ENCODE assay signal across 7 mouse cellular contexts in genomic region chr11:69919661-69920265, GRCm38 (mm10). TPM values are rescaled to one million over a fixed set of nuclear protein-coding genes. Genes with fewer than 3 reads are reported as not detected.
DNase-seq lines count a peak whose midpoint lies in the region; ATAC-seq and TF ChIP-seq lines count a peak whose summit lies in the region.

No protein-coding gene starts in this region.

- no peak for TF ChIP-seq POLR2A in bone marrow, adult 2 months (IDR thresholded peaks at IDR 0.05; ENCODE audit: borderline replicate concordance, control insufficient read depth, low read depth, low read length)

- peaks cover 55% of the 10 kb centered on the region for H3K79me2 ChIP-seq in macrophage (ENCODE audit: inconsistent target)

- H3K27me3 ChIP-seq in G1E (ENCODE audit: insufficient read depth, low read length) = no peaks in the 10 kb centered on the region

- WGBS in bone marrow, adult 2 months = under 1% methylated on average over 17 of the region's 17 CpGs
- WGBS in macrophage (ENCODE audit: missing documents) = 1% methylated on average over 17 of the region's 17 CpGs

- H3K4me3 ChIP-seq in G1E (ENCODE audit: low read depth, low read length) (peak overlapping the region; percentile 96), macrophage (ENCODE audit: inconsistent target) (peak overlapping the region; percentile 86)
- H3K4me3 ChIP-seq in bone marrow, adult 2 months (replicated peaks; ENCODE audit: control insufficient read depth, low read depth, low read length) = peak overlapping the region; percentile 86

- H3K4me1 ChIP-seq in G1E (ENCODE audit: insufficient read depth, low read depth, low read length) = peaks cover 61% of the 10 kb centered on the region
- H3K4me1 ChIP-seq in bone marrow, adult 2 months (ENCODE audit: control insufficient read depth, insufficient read depth, low read length) = no peaks in the 10 kb centered on the region; the same call in 1 of the 2 replicates

- peak overlapping the region; percentile 95 for H3K27ac ChIP-seq in bone marrow, adult 2 months (ENCODE audit: control insufficient read depth, insufficient read depth, low read depth, low read length, poor library complexity)
- peak overlapping the region; percentile 77 for H3K27ac ChIP-seq in macrophage

- no peak for TF ChIP-seq CTCF in G1E (IDR thresholded peaks at IDR 0.05; ENCODE audit: low read depth, low read length)
- no peak for TF ChIP-seq CTCF in bone marrow, adult 2 months (IDR thresholded peaks at IDR 0.05; ENCODE audit: control insufficient read depth, insufficient read depth, low read length)

- no peak; the same call in 1 of the 2 replicates for ATAC-seq in G1E (ENCODE audit: extremely low read depth, insufficient number of reproducible peaks, low FRiP score, poor library complexity, severe bottlenecking)

- peaks cover 57% of the 10 kb centered on the region for H3K36me3 ChIP-seq in G1E (replicated peaks)
- H3K36me3 ChIP-seq in macrophage (ENCODE audit: inconsistent target) = peaks cover 33% of the 10 kb centered on the region

- intact Hi-C loops in heart, postnatal 14 days (cut with DNase I) = loop anchor here (2.0 to 10.0 kb wide), 3 partner anchors 39 to 815 kb away; partner anchors contain the start of gene Kctd11

- peak; percentile 76 for DNase-seq in G1E (ENCODE audit: low spot score)
- peak; percentile 74 for DNase-seq in fat pad, adult 2 months (ENCODE audit: extremely low read depth, low read depth, low spot score)
- peak; percentile 77 to 85 for DNase-seq in heart, postnatal 14 days
- peak; percentile 64 for DNase-seq in layer of hippocampus, adult 9-11 months
- DNase-seq in right cerebral cortex, postnatal 25 days = peak; percentile 42

- no peaks in the 10 kb centered on the region for H3K9me3 ChIP-seq in G1E (replicated peaks)

RNA-seq across cellular contexts. Expression of gene Eif5a, which starts 2.0 kb away (rescaled TPM):
- total RNA-seq in G1E (2014; fragmentation: Nextera tagmentation) (1,285 and 1,536 TPM in 2 replicates), G1E (2017) (763 and 764 TPM in 2 replicates)
- polyA plus RNA-seq in G1E (2012) (2,879 and 2,909 TPM in 2 replicates), macrophage (2018) (339 to 874 TPM (median 348 TPM) in 3 replicates)
- polyA plus RNA-seq in bone marrow, adult 2 months (2011; ENCODE audit: insufficient read depth, insufficient read length, low replicate concordance, missing spikeins) = 378 and 387 TPM in 2 replicates
- total RNA-seq in heart, postnatal 14 days (2021) = 100 to 1,000 TPM; 434 to 455 TPM
- total RNA-seq in macrophage (2018; cell fraction: chromatin; rRNA removed) = 10 to 100 TPM; 27.9 to 98.6 (median 61.6) TPM
- 100 to 1,000 TPM; 386 to 564 (median 446) TPM for total RNA-seq in macrophage (2018; cell fraction: cytosol; rRNA removed)
- 100 to 1,000 TPM in 23 of 26 experiments, 10 to 100 TPM in 3; 73.8 to 334 (median 159) TPM for total RNA-seq in macrophage (2018; cell fraction: nucleus; rRNA removed)

RNA-seq across cellular contexts. Expression of gene Gps2, which starts 6.1 kb away (rescaled TPM):
- 305 and 344 TPM in 2 replicates for total RNA-seq in G1E (2014; fragmentation: Nextera tagmentation)
- total RNA-seq in G1E (2017) = 44.9 and 45.8 TPM in 2 replicates
- polyA plus RNA-seq in G1E (2012) = 203 and 216 TPM in 2 replicates
- polyA plus RNA-seq in bone marrow, adult 2 months (2011; ENCODE audit: insufficient read depth, insufficient read length, low replicate concordance, missing spikeins) = 120 and 203 TPM in 2 replicates
- 10 to 100 TPM; 28.8 to 30.6 TPM for total RNA-seq in heart, postnatal 14 days (2021)
- total RNA-seq in macrophage (2018; cell fraction: chromatin; rRNA removed) = 100 to 1,000 TPM in 1 of 26 experiments, 10 to 100 TPM in 25; 37.3 to 100 (median 78.4) TPM
- total RNA-seq in macrophage (2018; cell fraction: cytosol; rRNA removed) = 10 to 100 TPM; 24.5 to 46.2 (median 35.1) TPM
- total RNA-seq in macrophage (2018; cell fraction: nucleus; rRNA removed) = 10 to 100 TPM; 28.3 to 99.9 (median 49.1) TPM
- 48.3 to 74.1 TPM (median 49.3 TPM) in 3 replicates for polyA plus RNA-seq in macrophage (2018)

RNA-seq across cellular contexts. Expression of gene Ybx2, which starts 15.8 kb away (rescaled TPM):
- 1.4 and 1.6 TPM in 2 replicates for total RNA-seq in G1E (2014; fragmentation: Nextera tagmentation)
- total RNA-seq in G1E (2017) = 0.23 TPM in 1 of 2 replicates, not detected in the other
- 0.04 TPM in 1 of 2 replicates, not detected in the other for polyA plus RNA-seq in G1E (2012)
- 1.2 and 1.5 TPM in 2 replicates for polyA plus RNA-seq in bone marrow, adult 2 months (2011; ENCODE audit: insufficient read depth, insufficient read length, low replicate concordance, missing spikeins)
- 10 to 100 TPM; 14.4 to 21.8 TPM for total RNA-seq in heart, postnatal 14 days (2021)
- total RNA-seq in macrophage (2018; cell fraction: chromatin; rRNA removed) = not detected
- total RNA-seq in macrophage (2018; cell fraction: cytosol; rRNA removed) = not detected
- not detected for total RNA-seq in macrophage (2018; cell fraction: nucleus; rRNA removed)
- not detected in 3 replicates for polyA plus RNA-seq in macrophage (2018)

RNA-seq across cellular contexts. Expression of gene Neurl4, which starts 18.9 kb away (rescaled TPM):
- total RNA-seq in G1E (2014; fragmentation: Nextera tagmentation) (25.7 and 39.6 TPM in 2 replicates), G1E (2017) (27.2 and 30.2 TPM in 2 replicates)
- polyA plus RNA-seq in G1E (2012) (87.0 and 110 TPM in 2 replicates), macrophage (2018) (14.9 to 19.2 TPM (median 15.6 TPM) in 3 replicates)
- 25.7 and 38.2 TPM in 2 replicates for polyA plus RNA-seq in bone marrow, adult 2 months (2011; ENCODE audit: insufficient read depth, insufficient read length, low replicate concordance, missing spikeins)
- 10 to 100 TPM; 43.5 to 45.8 TPM for total RNA-seq in heart, postnatal 14 days (2021)
- 100 to 1,000 TPM in 8 of 26 experiments, 10 to 100 TPM in 18; 15.8 to 173 (median 76.4) TPM for total RNA-seq in macrophage (2018; cell fraction: chromatin; rRNA removed)
- total RNA-seq in macrophage (2018; cell fraction: cytosol; rRNA removed) = 10 to 100 TPM in 25 of 26 experiments, 1 to 10 TPM in 1; 6.2 to 23.8 (median 16.5) TPM
- total RNA-seq in macrophage (2018; cell fraction: nucleus; rRNA removed) = 10 to 100 TPM; 14.3 to 66.7 (median 40.0) TPM

RNA-seq across cellular contexts. Expression of gene 2810408A11Rik, which starts 19.0 kb away (rescaled TPM):
- total RNA-seq in G1E (2014; fragmentation: Nextera tagmentation) (6.6 and 7.2 TPM in 2 replicates), G1E (2017) (1.7 and 4.4 TPM in 2 replicates)
- polyA plus RNA-seq in G1E (2012) (0.62 and 1.2 TPM in 2 replicates), macrophage (2018) (not detected in 3 replicates)
- polyA plus RNA-seq in bone marrow, adult 2 months (2011; ENCODE audit: insufficient read depth, insufficient read length, low replicate concordance, missing spikeins) = 2.7 and 5.6 TPM in 2 replicates
- 1 to 10 TPM in 1 of 2 experiments, under 1 TPM in 1; 0.95 to 1.1 TPM for total RNA-seq in heart, postnatal 14 days (2021)
- 1 to 10 TPM in 2 of 26 experiments, under 1 TPM in 1, not detected in 23; 0.55 to 1.3 (median 1.2) TPM for total RNA-seq in macrophage (2018; cell fraction: chromatin; rRNA removed)
- under 1 TPM in 8 of 26 experiments, not detected in 18; 0.05 to 0.19 (median 0.11) TPM for total RNA-seq in macrophage (2018; cell fraction: cytosol; rRNA removed)
- 1 to 10 TPM in 1 of 26 experiments, not detected in 25; 1.1 TPM for total RNA-seq in macrophage (2018; cell fraction: nucleus; rRNA removed)
